ENCODE assay signal across 8 mouse cellular contexts in genomic region chr2:130839084-130839483, GRCm38 (mm10).
DNase-seq lines count a peak whose midpoint lies in the region; ATAC-seq and TF ChIP-seq lines count a peak whose summit lies in the region.

No protein-coding gene starts in this region.

- H3K4me2 ChIP-seq in kidney, embryonic 14.5 days (replicated peaks; ENCODE audit: low read depth, low read length): peak overlapping the region; percentile 95
- H3K4me2 ChIP-seq in lung, embryonic 15.5 days: peak overlapping the region; percentile 85

- peak; percentile 27 for DNase-seq in CD4-positive, CD25-positive, alpha-beta regulatory T cell, adult 2 months (ENCODE audit: low read depth, low spot score)
- DNase-seq in ES-E14 (ENCODE audit: low read depth, low spot score): peak; percentile 35
- peak; percentile 27 to 37 for DNase-seq in cerebellum, postnatal 36 days
- DNase-seq in heart, embryonic 10.5 days (ENCODE audit: low spot score): peak; percentile 77
- DNase-seq in right cerebral cortex, postnatal 14 days: peak; percentile 35

- H3K36me3 ChIP-seq in ES-E14 (ENCODE audit: control insufficient read depth, insufficient read depth, low read length, poor library complexity, severe bottlenecking): no peaks in the 10 kb centered on the region
- peaks cover 31% of the 10 kb centered on the region for H3K36me3 ChIP-seq in heart, embryonic 10.5 days
- H3K36me3 ChIP-seq in kidney, embryonic 14.5 days (ENCODE audit: control insufficient read depth, insufficient read depth, low read length): no peaks in the 10 kb centered on the region
- no peaks in the 10 kb centered on the region for H3K36me3 ChIP-seq in lung, embryonic 15.5 days

- H3K27me3 ChIP-seq in heart, embryonic 10.5 days (ENCODE audit: insufficient read depth, poor library complexity, severe bottlenecking): no peaks in the 10 kb centered on the region
- H3K27me3 ChIP-seq in kidney, embryonic 14.5 days (ENCODE audit: control insufficient read depth, insufficient read depth, low read length): no peaks in the 10 kb centered on the region
- no peaks in the 10 kb centered on the region for H3K27me3 ChIP-seq in lung, embryonic 15.5 days

- no peaks in the 10 kb centered on the region for H3K9me3 ChIP-seq in ES-E14 (ENCODE audit: control insufficient read depth, insufficient read depth, low read depth, low read length)
- no peaks in the 10 kb centered on the region for H3K9me3 ChIP-seq in heart, embryonic 10.5 days
- H3K9me3 ChIP-seq in kidney, embryonic 14.5 days (ENCODE audit: control insufficient read depth, low read length): no peaks in the 10 kb centered on the region
- no peaks in the 10 kb centered on the region for H3K9me3 ChIP-seq in lung, embryonic 15.5 days

- WGBS in heart, embryonic 10.5 days: 2% methylated on average over 10 of the region's 10 CpGs
- WGBS in kidney, embryonic 14.5 days: 2% methylated on average over 10 of the region's 10 CpGs
- WGBS in lung, embryonic 15.5 days: 1% methylated on average over 9 of the region's 10 CpGs

- no peak overlapping the region for H3K27ac ChIP-seq in ES-E14 (ENCODE audit: insufficient read depth, low read depth, low read length, poor library complexity, severe bottlenecking)
- peak overlapping the region; percentile 97 for H3K27ac ChIP-seq in heart, embryonic 10.5 days
- peak overlapping the region; percentile 87; the same call in 1 of the 2 replicates for H3K27ac ChIP-seq in kidney, embryonic 14.5 days (ENCODE audit: low read depth, low read length)
- peak overlapping the region; percentile 65 for H3K27ac ChIP-seq in lung, embryonic 15.5 days

- 0 out of 4 replicates have a peak, but pooled peaks cover 0 to 5% of the 10 kb centered on the region in 2 experiments for H3K4me1 ChIP-seq in ES-E14 (ENCODE audit: control insufficient read depth in 2 of 2, insufficient read depth in 2 of 2, low read length in 2 of 2, poor library complexity in 1 of 2)
- peaks cover 40% of the 10 kb centered on the region for H3K4me1 ChIP-seq in heart, embryonic 10.5 days
- H3K4me1 ChIP-seq in kidney, embryonic 14.5 days (ENCODE audit: control insufficient read depth, insufficient read depth, low read length): peaks cover 5% of the 10 kb centered on the region; the same call in 1 of the 2 replicates
- H3K4me1 ChIP-seq in lung, embryonic 15.5 days: peaks cover 10% of the 10 kb centered on the region; the same call in 1 of the 2 replicates

- peak overlapping the region; percentile 92 to 98 for H3K4me3 ChIP-seq in ES-E14 (ENCODE audit: insufficient read depth in 1 of 2, low read depth in 1 of 2, low read length in 2 of 2, poor library complexity in 1 of 2, severe bottlenecking in 1 of 2)
- H3K4me3 ChIP-seq in heart, embryonic 10.5 days: peak overlapping the region; percentile 95
- H3K4me3 ChIP-seq in kidney, embryonic 14.5 days (ENCODE audit: low read length): peak overlapping the region; percentile 92
- peak overlapping the region; percentile 79 for H3K4me3 ChIP-seq in lung, embryonic 15.5 days

- peak overlapping the region; percentile 81 for H3K9ac ChIP-seq in ES-E14 (ENCODE audit: insufficient read depth, low read depth, low read length, poor library complexity, severe bottlenecking)
- H3K9ac ChIP-seq in kidney, embryonic 14.5 days (ENCODE audit: low read depth, low read length): peak overlapping the region; percentile 90
- peak overlapping the region; percentile 78 for H3K9ac ChIP-seq in lung, embryonic 15.5 days

- no peak for ATAC-seq in CD4-positive, CD25-positive, alpha-beta regulatory T cell, adult 4 months
- no peak for ATAC-seq in kidney, embryonic 14.5 days (ENCODE audit: low FRiP score, low TSS enrichment)
- ATAC-seq in lung, embryonic 15.5 days (ENCODE audit: borderline replicate concordance, extremely low read depth, low FRiP score, low TSS enrichment): no peak

- in situ Hi-C loops in ES-E14 (cut with MboI; ENCODE audit: low sequenced_read_pairs in 2 of 2, unreplicated experiment in 2 of 2): no loop called here

TF ChIP-seq in ES-E14, 5 proteins besides CTCF, POLR2A, EP300 and RAD21:
- TF ChIP-seq ZC3H11A (IDR thresholded peaks at IDR 0.05; ENCODE audit: borderline replicate concordance, low read depth, low read length) (no peak), CHD2 (IDR thresholded peaks at IDR 0.05; ENCODE audit: low read depth, low read length) (no peak), HCFC1 (IDR thresholded peaks at IDR 0.05; ENCODE audit: borderline replicate concordance, insufficient read depth, low read length) (peak; percentile 29; the same call in 1 of the 2 replicates), MAFK (IDR thresholded peaks at IDR 0.05; ENCODE audit: insufficient read depth, low read depth, low read length) (no peak)

Comparison
In these comparisons a context has a peak if more than half of its experiments do, and no peak if none do; other contexts are left out.
1. DNase-seq: peak in every context shown above with its lines; median percentile 77 in heart, embryonic 10.5 days; 35 in ES-E14; 35 in right cerebral cortex, postnatal 14 days; 32 in cerebellum, postnatal 36 days; 27 in CD4-positive, CD25-positive, alpha-beta regulatory T cell, adult 2 months.